In genomic region chr17:34209680-34210079, GRCm38 (mm10) we compare ENCODE assay signal across 11 mouse cellular contexts. TPM values are rescaled to one million over a fixed set of nuclear protein-coding genes. Genes with fewer than 3 reads are reported as not detected.
DNase-seq lines count a peak whose midpoint lies in the region; ATAC-seq and TF ChIP-seq lines count a peak whose summit lies in the region.
"Had no signal": no experiment of that assay in that cellular context is flagged by ENCODE, and none has a peak within 500 bp of the region (broad histone marks: within the 10 kb centered on the region; RNA-seq: fewer than 3 reads in every experiment).

No protein-coding gene starts in this region.

- TF ChIP-seq CTCF in heart, postnatal 0 days (IDR thresholded peaks at IDR 0.05; ENCODE audit: low read depth), result 0 out of 2 replicates have a peak, but pooled peaks have one; percentile 14
- peak; percentile 15; the same call in 1 of the 2 replicates for TF ChIP-seq CTCF in spleen, adult 2 months (IDR thresholded peaks at IDR 0.05; ENCODE audit: extremely low read depth, insufficient read depth, insufficient read length, insufficient replicate concordance)

- H3K27ac ChIP-seq in heart, postnatal 0 days (ENCODE audit: low read depth), result no peak overlapping the region
- no peak overlapping the region for H3K27ac ChIP-seq in heart, embryonic 12.5 days (ENCODE audit: poor library complexity, severe bottlenecking)
- H3K27ac ChIP-seq in spleen, adult 2 months (ENCODE audit: insufficient read depth, low read length), result no peak overlapping the region
- H3K27ac ChIP-seq: forebrain, embryonic 15.5 days; intestine, embryonic 15.5 days had no signal

- 0 out of 2 replicates have a peak, but pooled peaks cover 2% of the 10 kb centered on the region for H3K9me3 ChIP-seq in heart, postnatal 0 days (replicated peaks; ENCODE audit: control insufficient read depth, low read length)
- peaks cover 6% of the 10 kb centered on the region; the same call in 1 of the 2 replicates for H3K9me3 ChIP-seq in heart, embryonic 12.5 days (replicated peaks)
- H3K9me3 ChIP-seq: forebrain, embryonic 15.5 days; intestine, embryonic 15.5 days had no signal

- H3K27me3 ChIP-seq in heart, postnatal 0 days (ENCODE audit: control insufficient read depth, insufficient read depth, low read length), result peaks cover 25% of the 10 kb centered on the region
- peaks cover 92% of the 10 kb centered on the region for H3K27me3 ChIP-seq in heart, embryonic 12.5 days (replicated peaks)
- H3K27me3 ChIP-seq in spleen, adult 2 months (ENCODE audit: control insufficient read depth, insufficient read depth, low read length), result no peaks in the 10 kb centered on the region

- ATAC-seq in heart, postnatal 0 days (ENCODE audit: insufficient read depth, low read depth), result no peak
- no peak for ATAC-seq in heart, embryonic 12.5 days (ENCODE audit: insufficient number of reproducible peaks, low FRiP score)
- ATAC-seq: forebrain, embryonic 15.5 days; intestine, embryonic 15.5 days had no signal

- no peak overlapping the region for H3K9ac ChIP-seq in heart, postnatal 0 days (replicated peaks; ENCODE audit: low read depth, low read length)
- no peak overlapping the region for H3K9ac ChIP-seq in heart, embryonic 12.5 days
- H3K9ac ChIP-seq: forebrain, embryonic 15.5 days; intestine, embryonic 15.5 days had no signal

- no peak for DNase-seq in heart, postnatal 0 days (ENCODE audit: low spot score)
- no peak for DNase-seq in spleen, adult 2 months (ENCODE audit: low read depth in 1 of 2, low spot score in 2 of 2)
- DNase-seq in spleen, adult 12 weeks (ENCODE audit: low spot score), result no peak
- peak; percentile 49 for DNase-seq in T-cell, adult 2 months (ENCODE audit: low spot score)
- peak; percentile 52 for DNase-seq in thymus, postnatal 14 days
- DNase-seq in urinary bladder, postnatal 25 days (ENCODE audit: low spot score), result no peak
- DNase-seq in left cerebral cortex, adult 8-10 months (ENCODE audit: low spot score in 2 of 2), result no peak

- WGBS in heart, postnatal 0 days, result 49% methylated on average over 3 of the region's 3 CpGs
- 47% methylated on average over 3 of the region's 3 CpGs for WGBS in heart, embryonic 12.5 days
- WGBS in spleen, adult 2 months, result 75% methylated on average over 3 of the region's 3 CpGs

- peaks cover 5% of the 10 kb centered on the region; the same call in 1 of the 2 replicates for H3K36me3 ChIP-seq in heart, postnatal 0 days (replicated peaks; ENCODE audit: control insufficient read depth, insufficient read depth, low read length)
- H3K36me3 ChIP-seq in heart, embryonic 12.5 days, result no peaks in the 10 kb centered on the region
- peaks cover 33% of the 10 kb centered on the region for H3K36me3 ChIP-seq in spleen, adult 2 months (ENCODE audit: control insufficient read depth, insufficient read depth, low read length)
- H3K36me3 ChIP-seq: forebrain, embryonic 15.5 days; intestine, embryonic 15.5 days had no signal

- no peak for TF ChIP-seq POLR2A in spleen, adult 2 months (IDR thresholded peaks at IDR 0.05; ENCODE audit: low read depth, low read length)

- no peaks in the 10 kb centered on the region; the same call in 1 of the 2 replicates for H3K4me1 ChIP-seq in heart, postnatal 0 days (ENCODE audit: control insufficient read depth, insufficient read depth)
- peaks cover 10% of the 10 kb centered on the region for H3K4me1 ChIP-seq in heart, embryonic 12.5 days (replicated peaks)
- peaks cover 29% of the 10 kb centered on the region; the same call in 1 of the 2 replicates for H3K4me1 ChIP-seq in spleen, adult 2 months (ENCODE audit: control insufficient read depth, insufficient read depth, insufficient read length)

- H3K4me2 ChIP-seq in heart, postnatal 0 days (ENCODE audit: low read depth, low read length), result no peak overlapping the region
- no peak overlapping the region for H3K4me2 ChIP-seq in heart, embryonic 12.5 days
- H3K4me2 ChIP-seq: forebrain, embryonic 15.5 days; intestine, embryonic 15.5 days had no signal

- no peak for TF ChIP-seq EP300 in heart, postnatal 0 days (IDR thresholded peaks at IDR 0.05; ENCODE audit: low read depth)

- no peak overlapping the region for H3K4me3 ChIP-seq in heart, postnatal 0 days (ENCODE audit: low read depth, low read length)
- no peak overlapping the region for H3K4me3 ChIP-seq in heart, embryonic 12.5 days
- no peak overlapping the region for H3K4me3 ChIP-seq in spleen, adult 2 months (ENCODE audit: extremely low read depth, insufficient read depth, insufficient read length)
- H3K4me3 ChIP-seq: forebrain, embryonic 15.5 days; intestine, embryonic 15.5 days; myocyte had no signal

RNA-seq across cellular contexts. Expression of gene Tap2, which starts 6.4 kb away (rescaled TPM):
- total RNA-seq in heart, postnatal 0 days (2014; rRNA removed; ENCODE audit: low replicate concordance), result 3.3 and 14.5 TPM in 2 replicates
- polyA plus RNA-seq in heart, postnatal 0 days (2015; fragmentation: Nextera tagmentation; extraction: Ambion mirVana), result 7.0 and 7.5 TPM in 2 replicates
- 1.3 and 1.7 TPM in 2 replicates for polyA plus RNA-seq in heart, embryonic 12.5 days (2016; fragmentation: Nextera tagmentation; extraction: Ambion mirVana)
- polyA plus RNA-seq in spleen, adult 2 months (2012; rRNA removed), result 83.0 and 111 TPM in 2 replicates
- 10 to 100 TPM; 10.2 to 18.0 (median 16.3) TPM for total RNA-seq in left cerebral cortex, adult 8-10 months (2022)

RNA-seq across cellular contexts. Expression of gene Psmb8, which starts 12.2 kb away (rescaled TPM):
- 9.7 and 11.0 TPM in 2 replicates for total RNA-seq in heart, postnatal 0 days (2014; rRNA removed; ENCODE audit: low replicate concordance)
- 9.4 and 9.9 TPM in 2 replicates for polyA plus RNA-seq in heart, postnatal 0 days (2015; fragmentation: Nextera tagmentation; extraction: Ambion mirVana)
- polyA plus RNA-seq in heart, embryonic 12.5 days (2016; fragmentation: Nextera tagmentation; extraction: Ambion mirVana), result 1.9 and 2.0 TPM in 2 replicates
- 260 and 307 TPM in 2 replicates for polyA plus RNA-seq in spleen, adult 2 months (2012; rRNA removed)
- total RNA-seq in left cerebral cortex, adult 8-10 months (2022), result 10 to 100 TPM in 1 of 4 experiments, 1 to 10 TPM in 3; 4.0 to 12.1 (median 7.1) TPM

RNA-seq across cellular contexts. Expression of gene Psmb9, which starts 22.1 kb away (rescaled TPM):
- total RNA-seq in heart, postnatal 0 days (2014; rRNA removed; ENCODE audit: low replicate concordance), result 2.9 and 6.3 TPM in 2 replicates
- polyA plus RNA-seq in heart, postnatal 0 days (2015; fragmentation: Nextera tagmentation; extraction: Ambion mirVana), result 2.5 and 3.6 TPM in 2 replicates
- 0.59 and 0.91 TPM in 2 replicates for polyA plus RNA-seq in heart, embryonic 12.5 days (2016; fragmentation: Nextera tagmentation; extraction: Ambion mirVana)
- 159 and 225 TPM in 2 replicates for polyA plus RNA-seq in spleen, adult 2 months (2012; rRNA removed)
- 1 to 10 TPM; 2.6 to 3.2 (median 3.0) TPM for total RNA-seq in left cerebral cortex, adult 8-10 months (2022)

RNA-seq across cellular contexts. Expression of gene Tap1, which starts 22.3 kb away (rescaled TPM):
- 8.8 and 10.7 TPM in 2 replicates for total RNA-seq in heart, postnatal 0 days (2014; rRNA removed; ENCODE audit: low replicate concordance)
- polyA plus RNA-seq in heart, postnatal 0 days (2015; fragmentation: Nextera tagmentation; extraction: Ambion mirVana), result 2.7 and 3.7 TPM in 2 replicates
- polyA plus RNA-seq in heart, embryonic 12.5 days (2016; fragmentation: Nextera tagmentation; extraction: Ambion mirVana), result 1.1 TPM in 2 replicates
- polyA plus RNA-seq in spleen, adult 2 months (2012; rRNA removed), result 144 and 178 TPM in 2 replicates
- 1 to 10 TPM; 3.0 to 8.6 (median 4.6) TPM for total RNA-seq in left cerebral cortex, adult 8-10 months (2022)

RNA-seq across cellular contexts. Expression of gene H2-Ob, which starts 29.0 kb away (rescaled TPM):
- not detected in 2 replicates for total RNA-seq in heart, postnatal 0 days (2014; rRNA removed; ENCODE audit: low replicate concordance)
- polyA plus RNA-seq in heart, postnatal 0 days (2015; fragmentation: Nextera tagmentation; extraction: Ambion mirVana), result 0.08 and 0.14 TPM in 2 replicates
- polyA plus RNA-seq in heart, embryonic 12.5 days (2016; fragmentation: Nextera tagmentation; extraction: Ambion mirVana), result 0.15 TPM in 1 of 2 replicates, not detected in the other
- 318 and 334 TPM in 2 replicates for polyA plus RNA-seq in spleen, adult 2 months (2012; rRNA removed)
- total RNA-seq in left cerebral cortex, adult 8-10 months (2022), result 1 to 10 TPM in 2 of 4 experiments, under 1 TPM in 2; 0.54 to 1.3 (median 0.90) TPM
- polyA plus RNA-seq: forebrain, embryonic 15.5 days; myocyte had no signal

Comparison
In these comparisons a context has a peak if more than half of its experiments do, and no peak if none do; other contexts are left out.
1. DNase-seq: peak in T-cell, adult 2 months (single experiment) and thymus, postnatal 14 days (single experiment); none in heart, postnatal 0 days (single experiment), spleen, adult 2 months (0 of 2), spleen, adult 12 weeks (single experiment), urinary bladder, postnatal 25 days (single experiment) and left cerebral cortex, adult 8-10 months (0 of 2).
2. RNA of gene Psmb8, which starts 12.2 kb away (polyA plus RNA-seq): 260 to 307 TPM in spleen, adult 2 months; 9.4 to 9.9 TPM in heart, postnatal 0 days and 1.9 to 2.0 TPM in heart, embryonic 12.5 days; every median in the first group is over 10 times any median in the second.
3. RNA of gene Psmb9, which starts 22.1 kb away (polyA plus RNA-seq): 159 to 225 TPM in spleen, adult 2 months; 2.5 to 3.6 TPM in heart, postnatal 0 days and 0.59 to 0.91 TPM in heart, embryonic 12.5 days; every median in the first group is over 10 times any median in the second.